Mouse (Mus musculus): ENCODE data around the gene Sv2c. TPM values are rescaled to one million over a fixed set of nuclear protein-coding genes. Genes with fewer than 3 reads are reported as not detected.
"Not testable (repeated sequence)": the region's sequence is repeated elsewhere in the genome, so short reads cannot be mapped to it uniquely, and the experiment has no call there.

Gene Sv2c
- polyA plus RNA-seq, 1 experiment from 2014 or later, result 1.6 TPM

DNA sequence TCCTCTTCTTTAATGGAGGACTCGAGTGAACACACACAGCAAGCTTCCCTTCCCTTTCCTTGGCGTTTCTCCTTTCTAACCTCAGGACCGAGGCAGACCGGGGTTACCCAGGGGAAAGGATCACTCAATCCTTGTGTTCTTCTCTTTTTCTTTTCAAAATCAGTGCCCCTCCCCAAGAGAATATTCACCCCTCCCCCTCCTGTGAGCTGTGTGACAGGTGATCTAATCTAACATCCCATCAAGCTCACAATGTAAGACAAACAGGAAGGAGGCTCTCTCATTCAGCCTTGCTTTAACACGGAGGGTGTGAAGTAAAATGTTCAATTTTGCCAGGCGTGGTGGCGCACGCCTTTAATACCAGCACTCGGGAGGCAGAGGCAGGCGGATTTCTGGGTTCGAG is 158.3 kb downstream of the Sv2c start:
- Histone ChIP-seq H3K9ac (ENCODE audit: low read length) (no peak overlapping the region), H3K4me1 (replicated peaks; ENCODE audit: control insufficient read depth, insufficient read depth) (no peaks in the 10 kb centered on the region), H3K9me3 (ENCODE audit: control insufficient read depth, low read length) (no peaks in the 10 kb centered on the region), H3K27me3 (ENCODE audit: control insufficient read depth, insufficient read depth, low read length) (no peaks in the 10 kb centered on the region), H3K27ac (replicated peaks) (no peak overlapping the region), H3K36me3 (ENCODE audit: control insufficient read depth, insufficient read depth, low read length) (no peaks in the 10 kb centered on the region), H3K4me2 (replicated peaks; ENCODE audit: low read depth) (no peak overlapping the region), H3K4me3 (ENCODE audit: low read depth, low read length) (no peak overlapping the region)
- DNase-seq (ENCODE audit: low spot score) (no peak), ATAC-seq (ENCODE audit: low FRiP score, low TSS enrichment) (no peak)
- 83% methylated on average over 11 of the region's 11 CpGs for WGBS
- no peak for TF ChIP-seq CTCF (IDR thresholded peaks at IDR 0.05; ENCODE audit: low read depth)
- no peak for TF ChIP-seq EP300 (optimal IDR thresholded peaks at IDR 0.05)

DNA sequence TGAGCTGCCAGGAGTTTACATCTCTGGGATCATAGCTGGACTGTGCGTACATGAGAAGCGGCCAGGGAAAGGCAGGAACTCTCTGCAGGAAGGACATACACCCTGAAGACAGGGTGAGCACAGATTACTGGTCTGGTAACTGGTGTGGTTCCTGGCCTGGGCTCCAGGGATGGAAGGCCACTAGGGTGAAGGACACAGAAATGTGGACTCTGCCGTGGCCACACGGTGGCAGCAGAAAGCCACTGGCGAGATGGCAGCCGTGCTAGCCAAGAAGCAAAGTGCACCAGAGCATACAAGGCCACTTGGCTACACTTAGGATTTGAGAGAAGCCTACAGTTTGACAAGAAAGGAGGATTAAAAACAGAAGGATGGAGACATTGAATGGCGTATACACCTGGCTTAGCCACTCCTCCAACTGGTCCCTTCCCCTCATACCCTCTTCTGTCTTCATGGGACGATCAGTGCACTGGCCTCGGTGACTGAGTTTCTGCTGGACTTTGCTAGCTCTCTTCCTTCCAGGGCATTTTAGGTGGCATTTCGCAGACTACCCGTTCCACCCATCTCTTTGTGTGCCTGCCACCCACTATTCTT is 158.9 kb downstream of the Sv2c start:
- Histone ChIP-seq H3K27me3 (ENCODE audit: control insufficient read depth, insufficient read depth, low read length) (no peaks in the 10 kb centered on the region), H3K36me3 (ENCODE audit: control insufficient read depth, insufficient read depth, low read length) (no peaks in the 10 kb centered on the region), H3K9ac (ENCODE audit: low read length) (no peak overlapping the region), H3K27ac (replicated peaks) (no peak overlapping the region), H3K4me2 (replicated peaks; ENCODE audit: low read depth) (no peak overlapping the region), H3K9me3 (ENCODE audit: control insufficient read depth, low read length) (no peaks in the 10 kb centered on the region), H3K4me1 (replicated peaks; ENCODE audit: control insufficient read depth, insufficient read depth) (no peaks in the 10 kb centered on the region), H3K4me3 (ENCODE audit: low read depth, low read length) (no peak overlapping the region)
- TF ChIP-seq EP300 (optimal IDR thresholded peaks at IDR 0.05), result no peak
- peak; percentile 96 for TF ChIP-seq CTCF (IDR thresholded peaks at IDR 0.05; ENCODE audit: low read depth)
- DNase-seq (ENCODE audit: low spot score), result peak; percentile 84
- peak; percentile 81 for ATAC-seq (ENCODE audit: low FRiP score, low TSS enrichment)
- 48% methylated on average over 11 of the region's 11 CpGs for WGBS

DNA sequence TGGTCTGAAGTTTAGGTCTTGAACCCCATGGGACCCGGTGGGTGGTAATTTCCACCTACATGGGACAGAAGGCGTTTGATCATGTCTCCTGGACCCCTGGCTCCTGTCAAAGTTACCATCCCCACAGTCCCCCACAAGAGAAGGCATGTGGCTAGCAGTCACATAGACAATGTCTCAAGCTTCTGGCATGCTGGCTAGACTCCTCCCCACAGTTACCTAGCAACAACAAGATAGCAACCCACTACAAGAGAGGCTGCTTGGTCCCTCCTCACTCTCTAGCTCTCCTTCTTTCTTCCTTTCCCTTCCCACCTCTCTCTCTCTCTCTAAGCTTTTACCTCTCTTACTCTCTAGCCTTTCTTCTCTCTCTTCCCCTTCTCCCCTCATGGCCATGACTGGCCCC is 164.3 kb downstream of the Sv2c start:
- H3K4me3 ChIP-seq (ENCODE audit: low read depth, low read length); DNase-seq (ENCODE audit: low spot score); H3K27ac ChIP-seq (replicated peaks); ATAC-seq (ENCODE audit: low FRiP score, low TSS enrichment); H3K4me1 ChIP-seq (replicated peaks; ENCODE audit: control insufficient read depth, insufficient read depth); H3K9ac ChIP-seq (ENCODE audit: low read length); H3K9me3 ChIP-seq (ENCODE audit: control insufficient read depth, low read length); H3K36me3 ChIP-seq (ENCODE audit: control insufficient read depth, insufficient read depth, low read length); H3K27me3 ChIP-seq (ENCODE audit: control insufficient read depth, insufficient read depth, low read length); H3K4me2 ChIP-seq (replicated peaks; ENCODE audit: low read depth): not testable (repeated sequence)
- WGBS, result 88% methylated on average over 2 of the region's 2 CpGs

DNA sequence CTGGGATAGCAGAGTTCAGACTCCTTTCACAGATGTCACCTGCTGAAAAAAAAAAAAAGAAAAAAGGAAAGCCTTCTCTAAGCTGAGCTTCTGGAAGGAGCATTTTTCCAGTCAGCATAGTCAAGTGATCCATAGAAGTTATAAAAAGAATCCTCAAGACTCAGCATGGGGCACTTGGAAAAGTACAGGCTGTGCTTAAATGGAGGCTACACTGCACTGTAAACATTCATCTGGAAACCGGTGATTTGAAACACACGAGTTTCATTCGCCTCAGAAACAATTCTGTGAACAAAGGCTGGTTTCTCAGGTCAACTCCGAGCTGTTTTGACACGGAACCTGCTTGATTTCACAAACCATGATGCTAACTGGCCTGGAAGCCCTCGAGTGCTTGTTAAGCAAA is 165.6 kb downstream of the Sv2c start:
- no peak for ATAC-seq (ENCODE audit: low FRiP score, low TSS enrichment)
- Histone ChIP-seq H3K4me1 (replicated peaks; ENCODE audit: control insufficient read depth, insufficient read depth) (no peaks in the 10 kb centered on the region), H3K4me2 (replicated peaks; ENCODE audit: low read depth) (no peak overlapping the region), H3K4me3 (ENCODE audit: low read depth, low read length) (no peak overlapping the region), H3K9me3 (ENCODE audit: control insufficient read depth, low read length) (no peaks in the 10 kb centered on the region), H3K27me3 (ENCODE audit: control insufficient read depth, insufficient read depth, low read length) (no peaks in the 10 kb centered on the region), H3K27ac (replicated peaks) (no peak overlapping the region), H3K36me3 (ENCODE audit: control insufficient read depth, insufficient read depth, low read length) (no peaks in the 10 kb centered on the region), H3K9ac (ENCODE audit: low read length) (no peak overlapping the region)
- WGBS, result 54% methylated on average over 6 of the region's 6 CpGs
- TF ChIP-seq EP300 (optimal IDR thresholded peaks at IDR 0.05) (no peak), CTCF (IDR thresholded peaks at IDR 0.05; ENCODE audit: low read depth) (no peak)
- DNase-seq (ENCODE audit: low spot score), result no peak

DNA sequence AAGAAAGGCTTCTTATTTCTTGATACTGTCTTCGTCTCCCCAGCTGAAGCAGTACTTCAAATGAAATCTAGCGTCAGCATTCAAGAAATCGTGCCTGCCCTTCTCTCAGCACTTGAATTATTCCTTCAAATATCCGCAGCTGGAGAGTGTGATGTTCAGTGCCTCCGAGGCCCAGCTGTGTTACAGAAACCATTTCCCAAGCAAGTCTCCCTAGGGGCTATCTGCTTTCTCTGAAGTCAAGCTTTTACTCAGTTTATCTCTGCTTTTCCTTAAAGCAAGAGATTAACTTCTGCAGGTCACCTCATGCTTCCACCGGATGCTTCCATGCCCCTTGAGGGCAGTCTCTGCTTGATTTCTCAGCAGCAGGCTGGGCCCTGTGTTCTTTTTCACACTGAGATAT is 166.8 kb downstream of the Sv2c start:
- 65% methylated on average over 6 of the region's 6 CpGs for WGBS
- Histone ChIP-seq H3K27ac (replicated peaks) (no peak overlapping the region), H3K9ac (ENCODE audit: low read length) (no peak overlapping the region), H3K4me1 (replicated peaks; ENCODE audit: control insufficient read depth, insufficient read depth) (no peaks in the 10 kb centered on the region), H3K27me3 (ENCODE audit: control insufficient read depth, insufficient read depth, low read length) (no peaks in the 10 kb centered on the region), H3K4me3 (ENCODE audit: low read depth, low read length) (no peak overlapping the region), H3K4me2 (replicated peaks; ENCODE audit: low read depth) (no peak overlapping the region), H3K36me3 (ENCODE audit: control insufficient read depth, insufficient read depth, low read length) (no peaks in the 10 kb centered on the region), H3K9me3 (ENCODE audit: control insufficient read depth, low read length) (no peaks in the 10 kb centered on the region)
- ATAC-seq (ENCODE audit: low FRiP score, low TSS enrichment) (no peak), DNase-seq (ENCODE audit: low spot score) (no peak)
- TF ChIP-seq EP300 (optimal IDR thresholded peaks at IDR 0.05), result no peak
- TF ChIP-seq CTCF (IDR thresholded peaks at IDR 0.05; ENCODE audit: low read depth), result no peak

DNA sequence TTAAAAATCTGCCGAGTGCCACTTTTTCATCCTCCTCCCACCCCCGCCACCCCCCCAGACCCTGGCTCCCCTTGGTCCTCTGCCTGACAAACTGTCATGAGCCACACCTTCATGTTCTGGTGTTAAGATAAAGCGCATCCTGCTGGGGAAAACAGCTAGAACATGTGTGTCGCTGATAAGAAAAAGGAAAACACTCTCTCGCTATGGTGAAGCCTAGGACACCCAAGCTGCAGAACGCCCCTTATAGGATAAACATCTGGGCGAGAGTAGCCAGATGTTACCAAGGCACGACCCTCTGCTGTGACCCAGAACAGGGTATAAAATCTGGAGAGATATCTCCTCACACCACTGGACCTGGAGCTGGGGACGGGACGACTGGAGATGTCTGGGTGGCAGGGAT is 167.2 kb downstream of the Sv2c start:
- WGBS, result 64% methylated on average over 10 of the region's 10 CpGs
- H3K9ac ChIP-seq (ENCODE audit: low read length), result no peak overlapping the region
- TF ChIP-seq EP300 (optimal IDR thresholded peaks at IDR 0.05), result no peak
- TF ChIP-seq CTCF (IDR thresholded peaks at IDR 0.05; ENCODE audit: low read depth), result no peak
- ATAC-seq (ENCODE audit: low FRiP score, low TSS enrichment), result no peak
- no peak for DNase-seq (ENCODE audit: low spot score)
- no peaks in the 10 kb centered on the region for H3K36me3 ChIP-seq (ENCODE audit: control insufficient read depth, insufficient read depth, low read length)
- no peaks in the 10 kb centered on the region for H3K27me3 ChIP-seq (ENCODE audit: control insufficient read depth, insufficient read depth, low read length)
- H3K4me3 ChIP-seq (ENCODE audit: low read depth, low read length), result no peak overlapping the region
- H3K27ac ChIP-seq (replicated peaks), result no peak overlapping the region
- no peaks in the 10 kb centered on the region for H3K9me3 ChIP-seq (ENCODE audit: control insufficient read depth, low read length)
- H3K4me1 ChIP-seq (replicated peaks; ENCODE audit: control insufficient read depth, insufficient read depth), result 0 out of 2 replicates have a peak, but pooled peaks cover 1% of the 10 kb centered on the region
- no peak overlapping the region for H3K4me2 ChIP-seq (replicated peaks; ENCODE audit: low read depth)

Measured in stomach, postnatal 0 days (tissue).